ENCODE assay signal across 11 mouse cellular contexts in genomic region chr5:97300861-97301260, GRCm38 (mm10).
DNase-seq lines count a peak whose midpoint lies in the region; ATAC-seq and TF ChIP-seq lines count a peak whose summit lies in the region.
"Had no signal": no experiment of that assay in that cellular context is flagged by ENCODE, and none has a peak within 500 bp of the region (broad histone marks: within the 10 kb centered on the region; RNA-seq: fewer than 3 reads in every experiment).

No protein-coding gene starts in this region.

- TF ChIP-seq EP300 in stomach, postnatal 0 days (optimal IDR thresholded peaks at IDR 0.05): no peak

- H3K36me3 ChIP-seq in liver, embryonic 11.5 days (ENCODE audit: control insufficient read depth, insufficient read depth, low read length): no peaks in the 10 kb centered on the region
- H3K36me3 ChIP-seq in forebrain, embryonic 13.5 days (ENCODE audit: poor library complexity, severe bottlenecking): no peaks in the 10 kb centered on the region
- H3K36me3 ChIP-seq in stomach, postnatal 0 days (ENCODE audit: control insufficient read depth, insufficient read depth, low read length): no peaks in the 10 kb centered on the region
- H3K36me3 ChIP-seq: hindbrain, embryonic 15.5 days had no signal

- no peak for TF ChIP-seq CTCF in stomach, postnatal 0 days (IDR thresholded peaks at IDR 0.05; ENCODE audit: low read depth)

- WGBS in liver, embryonic 11.5 days: 78% methylated on average over 5 of the region's 5 CpGs
- 52% methylated on average over 5 of the region's 5 CpGs for WGBS in forebrain, embryonic 13.5 days
- WGBS in stomach, postnatal 0 days: 67% methylated on average over 5 of the region's 5 CpGs

- H3K9ac ChIP-seq in liver, embryonic 11.5 days (ENCODE audit: low read depth, low read length): no peak overlapping the region
- no peak overlapping the region for H3K9ac ChIP-seq in forebrain, embryonic 13.5 days
- no peak overlapping the region for H3K9ac ChIP-seq in stomach, postnatal 0 days (ENCODE audit: low read length)
- H3K9ac ChIP-seq: hindbrain, embryonic 15.5 days; lung, embryonic 14.5 days had no signal

- no peak overlapping the region for H3K27ac ChIP-seq in liver, embryonic 11.5 days (ENCODE audit: low read depth, low read length)
- H3K27ac ChIP-seq in forebrain, embryonic 13.5 days: 0 out of 2 replicates have a peak overlapping the region, but pooled peaks have one; percentile 22
- no peak overlapping the region for H3K27ac ChIP-seq in stomach, postnatal 0 days (replicated peaks)
- H3K27ac ChIP-seq: hindbrain, embryonic 15.5 days had no signal

- no peaks in the 10 kb centered on the region for H3K4me1 ChIP-seq in liver, embryonic 11.5 days (replicated peaks; ENCODE audit: control insufficient read depth, insufficient read depth, low read length)
- H3K4me1 ChIP-seq in forebrain, embryonic 13.5 days: peaks cover 9% of the 10 kb centered on the region; the same call in 1 of the 2 replicates
- no peaks in the 10 kb centered on the region for H3K4me1 ChIP-seq in stomach, postnatal 0 days (replicated peaks; ENCODE audit: control insufficient read depth, insufficient read depth)
- H3K4me1 ChIP-seq: hindbrain, embryonic 15.5 days had no signal

- peak; percentile 48 for ATAC-seq in liver, embryonic 11.5 days (replicated peaks; ENCODE audit: low FRiP score)
- peak; percentile 94 for ATAC-seq in forebrain, embryonic 13.5 days
- ATAC-seq in stomach, postnatal 0 days (ENCODE audit: low FRiP score, low TSS enrichment): no peak

- no peak overlapping the region for H3K4me2 ChIP-seq in liver, embryonic 11.5 days
- H3K4me2 ChIP-seq in forebrain, embryonic 13.5 days: no peak overlapping the region
- no peak overlapping the region for H3K4me2 ChIP-seq in stomach, postnatal 0 days (replicated peaks; ENCODE audit: low read depth)
- H3K4me2 ChIP-seq: hindbrain, embryonic 15.5 days; lung, embryonic 14.5 days had no signal

- no peak overlapping the region for H3K4me3 ChIP-seq in liver, embryonic 11.5 days (ENCODE audit: low read depth, low read length)
- no peak overlapping the region for H3K4me3 ChIP-seq in forebrain, embryonic 13.5 days
- H3K4me3 ChIP-seq in stomach, postnatal 0 days (ENCODE audit: low read depth, low read length): no peak overlapping the region
- H3K4me3 ChIP-seq: hindbrain, embryonic 15.5 days had no signal

- DNase-seq in liver, embryonic 11.5 days (ENCODE audit: low spot score): no peak
- no peak for DNase-seq in liver
- DNase-seq in left cerebral cortex, adult 8-10 months (ENCODE audit: low spot score in 2 of 2): peak; percentile 18 to 59
- peak; percentile 79 to 87 for DNase-seq in right cerebral cortex, postnatal 10 days (ENCODE audit: low spot score in 2 of 2)
- no peak for DNase-seq in stomach, postnatal 0 days (ENCODE audit: low spot score)
- no peak for DNase-seq in heart, postnatal 25 days (ENCODE audit: low spot score)
- DNase-seq in B cell, adult 2 months: no peak
- DNase-seq: adrenal gland, postnatal 14 days; lung, embryonic 14.5 days had no signal

- no peaks in the 10 kb centered on the region for H3K27me3 ChIP-seq in liver, embryonic 11.5 days (replicated peaks; ENCODE audit: control insufficient read depth, insufficient read depth, low read length)
- H3K27me3 ChIP-seq in forebrain, embryonic 13.5 days: no peaks in the 10 kb centered on the region
- H3K27me3 ChIP-seq in stomach, postnatal 0 days (ENCODE audit: control insufficient read depth, insufficient read depth, low read length): no peaks in the 10 kb centered on the region
- H3K27me3 ChIP-seq: hindbrain, embryonic 15.5 days had no signal

- intact Hi-C loops in heart, postnatal 25 days (cut with DNase I): no loop called here

- no peaks in the 10 kb centered on the region for H3K9me3 ChIP-seq in liver, embryonic 11.5 days (ENCODE audit: control insufficient read depth, low read length)
- no peaks in the 10 kb centered on the region for H3K9me3 ChIP-seq in forebrain, embryonic 13.5 days (replicated peaks)
- H3K9me3 ChIP-seq in stomach, postnatal 0 days (ENCODE audit: control insufficient read depth, low read length): no peaks in the 10 kb centered on the region
- H3K9me3 ChIP-seq: hindbrain, embryonic 15.5 days had no signal

Comparison
In these comparisons a context has a peak if more than half of its experiments do, and no peak if none do; other contexts are left out.
1. DNase-seq: peak in left cerebral cortex, adult 8-10 months (2 of 2) and right cerebral cortex, postnatal 10 days (2 of 2); none in liver, embryonic 11.5 days (single experiment), liver (single experiment), stomach, postnatal 0 days (single experiment), heart, postnatal 25 days (single experiment) and B cell, adult 2 months (0 of 2).